Mouse (Mus musculus) liver, postnatal 0 days (tissue): ENCODE results near the gene Bri3.

Experiments used
- CTCF ChIP-seq: sonication (generic); IDR thresholded peaks from 2 replicates; pipeline ENCODE4 v1.5.1; 2016; ENCODE audit warnings: antibody characterized with exemption, low read depth
- EP300 ChIP-seq: IDR thresholded peaks from 2 replicates; pipeline ENCODE4 v1.6.1; 2016; ENCODE audit warnings: antibody characterized with exemption, low read depth, mild to moderate bottlenecking

DNA sequence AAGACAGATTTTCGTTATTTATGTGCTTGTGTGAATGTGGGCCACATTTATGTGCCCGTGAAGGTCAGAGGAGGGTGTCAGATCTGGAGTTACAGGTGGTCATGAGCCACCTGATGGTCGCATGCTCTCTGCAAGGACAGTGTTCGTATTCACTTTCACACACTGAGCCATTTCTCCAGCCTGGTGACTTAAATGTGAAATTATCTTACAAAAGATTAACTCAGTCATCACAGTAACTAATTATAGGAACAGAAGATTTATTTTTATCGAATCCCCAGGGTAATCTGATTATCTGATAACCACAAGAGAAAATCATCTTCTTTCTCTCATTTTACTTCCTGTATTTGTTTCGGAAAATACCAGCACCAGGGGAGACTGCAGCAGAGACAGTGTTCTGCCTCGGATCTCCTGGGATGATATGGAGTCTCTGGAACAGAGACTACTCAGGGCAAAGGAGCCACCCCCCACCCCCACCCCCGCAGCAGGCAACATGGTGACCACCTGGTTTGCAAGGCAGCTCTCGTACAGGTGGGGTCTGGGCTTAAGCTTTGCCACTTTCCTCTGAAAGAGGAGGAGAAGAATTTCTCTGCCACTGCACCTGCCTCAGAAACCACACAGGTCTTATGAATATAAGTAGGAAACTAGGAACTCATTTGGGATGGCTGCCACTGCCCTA is 42.5 kb downstream of the Bri3 start:
- TF ChIP-seq CTCF (no peak), EP300 (no peak)
